Mouse (Mus musculus) lung, postnatal 0 days (tissue): ENCODE data around the gene Ddx5.

ENCODE experiments used
- CTCF ChIP-seq: IDR thresholded peaks from 2 replicates; pipeline ENCODE4 v1.5.1; 2016; ENCODE audit warnings: antibody characterized with exemption, mild to moderate bottlenecking
- EP300 ChIP-seq: IDR thresholded peaks from 2 replicates; pipeline ENCODE4 v1.6.1; 2016; ENCODE audit warnings: antibody characterized with exemption, mild to moderate bottlenecking, control low read depth

- TF ChIP-seq CTCF (no peak), EP300 (no peak)
Observed at GRCm38 (mm10) chr11:106820972-106821371, 32.0 kb upstream of the Ddx5 start.
